Mouse (Mus musculus) embryonic facial prominence, embryonic 13.5 days (tissue): ENCODE results near the gene Pnpla3. TPM values are rescaled to one million over a fixed set of nuclear protein-coding genes. Genes with fewer than 3 reads are reported as not detected.

Experiments used
- microRNA-seq: library from miRNA; unstranded; fragments of <30 nt; microRNA quantifications from one replicate; pipeline ENCODE4, GENCODE M21; 2016
- polyA plus RNA-seq: library from polyadenylated mRNA; unstranded; fragments of >200 nt; fragmentation: Nextera tagmentation; extraction: Ambion mirVana; gene quantifications from 2 replicates; pipeline ENCODE4 v1.2.1, GENCODE M21; 2015

Gene Pnpla3
- polyA plus RNA-seq, 1 experiment from 2014 or later: 1.5 TPM

Small RNA genes lying within 50 kb of the gene (microRNA-seq; reads per million reads assigned to microRNA genes)
- gene Mir6392: not detected

Other genes starting within 250 kb of the Pnpla3 start
- gene Efcab6, start 102.5 kb upstream of the Pnpla3 start, polyA plus RNA-seq: 0.08 TPM in 2 replicates
- 5.1 and 6.5 TPM in 2 replicates for gene Sult4a1, start 62.1 kb upstream of the Pnpla3 start, polyA plus RNA-seq
- not detected in 2 replicates for gene Pnpla5, start 44.7 kb upstream of the Pnpla3 start, polyA plus RNA-seq
- gene Samm50, start 24.4 kb downstream of the Pnpla3 start, polyA plus RNA-seq: 110 TPM in 2 replicates
- gene Parvb, start 64.2 kb downstream of the Pnpla3 start, polyA plus RNA-seq: 4.4 TPM in 2 replicates
- 1.3 and 1.5 TPM in 2 replicates for gene Parvg, start 156.2 kb downstream of the Pnpla3 start, polyA plus RNA-seq